Mouse (Mus musculus) midbrain, postnatal 0 days (tissue): ENCODE measurements around the gene Usp31. TPM values are rescaled to one million over a fixed set of nuclear protein-coding genes. Genes with fewer than 3 reads are reported as not detected.

ENCODE experiments used
- ATAC-seq: fragments of 200-750 bp; cut with Nextera tagmentation; 2 replicates; pipeline ENCODE4 v1.8.0; 2017; ENCODE audit warnings: moderate number of reproducible peaks, mild to moderate bottlenecking, moderate TSS enrichment, moderate library complexity; ENCODE audit not compliant: low FRiP score
- DNase-seq: peaks from one replicate; pipeline ENCODE4 v3.0.0-alpha.2; 2015; ENCODE audit warnings: low spot score
- H3K27ac ChIP-seq: fragments of 300-500 bp; sonication (generic); 2 replicates; pipeline ENCODE4 v1.5.1; 2014; ENCODE audit warnings: low read depth, mild to moderate bottlenecking, low read length, mixed read lengths
- H3K27me3 ChIP-seq: fragments of 300-500 bp; sonication (generic); 2 replicates; pipeline ENCODE4 v1.6.1; 2014; ENCODE audit warnings: low read length, control low read depth, mixed read lengths; ENCODE audit not compliant: insufficient read depth
- H3K36me3 ChIP-seq: fragments of 300-500 bp; sonication (generic); 2 replicates; pipeline ENCODE4 v1.6.1; 2014; ENCODE audit warnings: low read length, control low read depth, mixed read lengths; ENCODE audit not compliant: insufficient read depth
- H3K4me1 ChIP-seq: fragments of 300-500 bp; sonication (generic); 2 replicates; pipeline ENCODE4 v1.6.1; 2014; ENCODE audit warnings: mild to moderate bottlenecking, control low read depth, antibody characterized with exemption, low read length, mixed read lengths; ENCODE audit not compliant: insufficient read depth
- H3K4me2 ChIP-seq: fragments of 300-500 bp; sonication (generic); 2 replicates; pipeline ENCODE4 v1.6.1; 2014; ENCODE audit warnings: low read depth, mild to moderate bottlenecking, low read length, mixed read lengths; ENCODE audit not compliant: poor library complexity, severe bottlenecking
- H3K4me3 ChIP-seq: fragments of 300-500 bp; sonication (generic); 2 replicates; pipeline ENCODE4 v1.5.1; 2014; ENCODE audit warnings: low read depth, mild to moderate bottlenecking, low read length, moderate library complexity
- H3K9ac ChIP-seq: fragments of 300-500 bp; sonication (generic); replicated peaks from 2 replicates; pipeline ENCODE4 v1.6.1; 2014; ENCODE audit warnings: mild to moderate bottlenecking, low read length, moderate library complexity, mixed read lengths; ENCODE audit not compliant: poor library complexity, severe bottlenecking
- H3K9me3 ChIP-seq: fragments of 300-500 bp; sonication (generic); 2 replicates; pipeline ENCODE4 v1.6.1; 2016; ENCODE audit warnings: low read length, control low read depth
- CTCF ChIP-seq: IDR thresholded peaks from 2 replicates; pipeline ENCODE4 v1.5.1; 2016; ENCODE audit warnings: antibody characterized with exemption, mild to moderate bottlenecking
- WGBS: fragments of 180-500 bp; shearing (Covaris S2); extraction: QIAGEN DNeasy Blood & Tissue Kit; methylation state at CpG from one replicate; pipeline ENCODE4 v1.1.7; 2014; 5-methylcytosine and 5-hydroxymethylcytosine counted together
- polyA plus RNA-seq: library from polyadenylated mRNA; unstranded; fragments of >200 nt; fragmentation: Nextera tagmentation; extraction: Ambion mirVana; gene quantifications from 2 replicates; pipeline ENCODE4 v1.2.1, GENCODE M21; 2015
- total RNA-seq: library from RNA; depleted of rRNA; stranded (reverse); fragments of >200 nt; gene quantifications from 2 replicates; pipeline ENCODE4 v1.2.3, GENCODE M21; 2014; rRNA removed

The Usp31 gene
- total and polyA plus RNA-seq, 2 experiments from 2014 or later = 2.1 to 24.1 TPM

GRCm38 (mm10) chr7:121622433-121622832, 84.6 kb downstream of the Usp31 start:
- Histone ChIP-seq H3K9ac (no peak overlapping the region), H3K4me1 (0 out of 2 replicates have a peak, but pooled peaks cover 3% of the 10 kb centered on the region), H3K27me3 (no peaks in the 10 kb centered on the region), H3K27ac (no peak overlapping the region), H3K4me2 (no peak overlapping the region), H3K36me3 (no peaks in the 10 kb centered on the region), H3K9me3 (no peaks in the 10 kb centered on the region), H3K4me3 (no peak overlapping the region)
- 38% methylated on average over 6 of the region's 6 CpGs for WGBS
- peak; percentile 6 for DNase-seq
- no peak for ATAC-seq
- no peak for TF ChIP-seq CTCF

GRCm38 (mm10) chr7:121601697-121602096, 105.4 kb downstream of the Usp31 start:
- Histone ChIP-seq H3K9ac (no peak overlapping the region), H3K27me3 (no peaks in the 10 kb centered on the region), H3K4me1 (no peaks in the 10 kb centered on the region), H3K9me3 (no peaks in the 10 kb centered on the region), H3K4me2 (no peak overlapping the region), H3K4me3 (no peak overlapping the region), H3K36me3 (no peaks in the 10 kb centered on the region), H3K27ac (no peak overlapping the region)
- no peak for TF ChIP-seq CTCF
- ATAC-seq (no peak), DNase-seq (no peak)
- 41% methylated on average over 4 of the region's 4 CpGs for WGBS

- TF ChIP-seq CTCF = no peak
- Histone ChIP-seq H3K4me2 (no peak overlapping the region), H3K4me1 (no peaks in the 10 kb centered on the region), H3K27ac (no peak overlapping the region), H3K4me3 (no peak overlapping the region), H3K36me3 (no peaks in the 10 kb centered on the region), H3K27me3 (no peaks in the 10 kb centered on the region), H3K9ac (no peak overlapping the region), H3K9me3 (no peaks in the 10 kb centered on the region)
- whole genome bisulfite sequencing = 71% methylated on average over 3 of the region's 3 CpGs
- DNase-seq (no peak), ATAC-seq (no peak)
Measured at GRCm38 (mm10) chr7:121596401-121596800, 110.7 kb downstream of the Usp31 start.

- Histone ChIP-seq H3K9me3 (no peaks in the 10 kb centered on the region), H3K9ac (no peak overlapping the region), H3K4me2 (no peak overlapping the region), H3K27ac (no peak overlapping the region), H3K4me1 (no peaks in the 10 kb centered on the region), H3K27me3 (no peaks in the 10 kb centered on the region), H3K4me3 (no peak overlapping the region), H3K36me3 (no peaks in the 10 kb centered on the region)
- ATAC-seq (no peak), DNase-seq (no peak)
- TF ChIP-seq CTCF = no peak
- 70% methylated on average over 4 of the region's 4 CpGs for WGBS
Measured at GRCm38 (mm10) chr7:121595496-121595895, 111.6 kb downstream of the Usp31 start.

- Histone ChIP-seq H3K27ac (no peak overlapping the region), H3K27me3 (no peaks in the 10 kb centered on the region), H3K9ac (no peak overlapping the region), H3K4me1 (no peaks in the 10 kb centered on the region), H3K36me3 (no peaks in the 10 kb centered on the region), H3K4me2 (no peak overlapping the region), H3K4me3 (no peak overlapping the region), H3K9me3 (no peaks in the 10 kb centered on the region)
- no peak for ATAC-seq
- 86% methylated on average over 5 of the region's 5 CpGs for WGBS
- no peak for DNase-seq
- no peak for TF ChIP-seq CTCF
Measured at GRCm38 (mm10) chr7:121595085-121595484, 112.0 kb downstream of the Usp31 start.

GRCm38 (mm10) chr7:121594623-121595022, 112.4 kb downstream of the Usp31 start:
- Histone ChIP-seq H3K27me3 (no peaks in the 10 kb centered on the region), H3K27ac (no peak overlapping the region), H3K36me3 (no peaks in the 10 kb centered on the region), H3K9ac (no peak overlapping the region), H3K9me3 (no peaks in the 10 kb centered on the region), H3K4me3 (no peak overlapping the region), H3K4me1 (no peaks in the 10 kb centered on the region), H3K4me2 (no peak overlapping the region)
- TF ChIP-seq CTCF = no peak
- ATAC-seq (no peak), DNase-seq (no peak)
- WGBS = 88% methylated on average over 1 of the region's 1 CpGs

Other genes starting within 250 kb of the Usp31 start
- gene Scnn1g, start 27.2 kb upstream of the Usp31 start, total RNA-seq = 0.09 TPM in 1 of 2 replicates, not detected in the other
- 0.05 and 0.10 TPM in 2 replicates for gene Scnn1g, start 27.2 kb upstream of the Usp31 start, polyA plus RNA-seq
- gene Scnn1b, start 157.8 kb upstream of the Usp31 start, total RNA-seq = 0.09 and 0.60 TPM in 2 replicates
- gene Scnn1b, start 157.8 kb upstream of the Usp31 start, polyA plus RNA-seq = 0.47 and 0.52 TPM in 2 replicates